Mouse (Mus musculus): ENCODE results near the gene Armc5. TPM values are rescaled to one million over a fixed set of nuclear protein-coding genes. Genes with fewer than 3 reads are reported as not detected.

The Armc5 gene
- 10 to 100 TPM; 18.6 to 20.1 TPM for total RNA-seq (2021)
- polyA plus RNA-seq (2012; rRNA removed), result 64.3 and 68.0 TPM in 2 replicates
- long read RNA-seq, transcript Armc5-201 (6 exons, 3,834 nt), result major isoform, 36 of 41 reads
- long read RNA-seq, partial matches to known transcripts, result 1 of 41 reads
- long read RNA-seq, other reads (novel, unspliced or antisense), result 4 of 41 reads

DNA sequence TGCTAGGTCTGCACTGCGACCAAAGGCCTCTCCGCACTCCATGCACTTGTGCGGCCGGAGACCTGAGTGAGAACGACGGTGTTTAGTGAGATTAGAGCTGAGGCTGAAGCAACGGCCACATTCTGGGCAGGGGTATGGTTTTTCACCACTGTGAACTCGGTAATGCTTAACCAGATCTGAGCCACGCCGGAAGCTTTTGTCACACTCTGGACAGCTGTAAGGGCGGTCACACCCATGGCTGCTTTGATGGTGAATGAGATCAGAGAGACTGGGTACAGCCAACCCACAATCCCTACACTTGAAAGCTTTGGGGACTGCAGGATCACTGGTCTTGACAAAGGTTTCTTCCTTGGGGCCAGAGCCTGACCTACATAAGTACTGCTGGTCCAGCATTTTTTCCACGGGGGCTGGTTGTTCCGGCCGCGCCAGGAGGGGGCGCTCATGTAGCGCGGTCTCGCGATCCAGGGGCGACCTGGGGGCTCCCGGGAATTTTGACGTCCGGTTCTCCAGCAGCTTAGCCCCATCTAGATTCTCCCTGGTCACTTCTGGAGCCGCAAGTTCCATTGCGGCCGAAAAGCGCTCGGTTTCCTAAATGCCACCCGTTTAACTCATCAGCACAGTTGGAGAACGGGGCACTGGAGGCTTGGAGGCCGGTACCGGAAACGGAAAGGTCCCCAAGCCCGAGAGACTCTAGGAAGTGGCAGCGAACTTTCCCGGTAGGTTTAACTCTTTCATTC lies at the start of gene Armc5:
Armc5 (plus strand) TSS at position 487 of the 737 bp plus-strand sequence.
- peak; percentile 90 for DNase-seq

GRCm38 (mm10) chr7:128201607-128202006 lies 35.5 kb upstream of the Armc5 start:
- no peak for DNase-seq

DNA sequence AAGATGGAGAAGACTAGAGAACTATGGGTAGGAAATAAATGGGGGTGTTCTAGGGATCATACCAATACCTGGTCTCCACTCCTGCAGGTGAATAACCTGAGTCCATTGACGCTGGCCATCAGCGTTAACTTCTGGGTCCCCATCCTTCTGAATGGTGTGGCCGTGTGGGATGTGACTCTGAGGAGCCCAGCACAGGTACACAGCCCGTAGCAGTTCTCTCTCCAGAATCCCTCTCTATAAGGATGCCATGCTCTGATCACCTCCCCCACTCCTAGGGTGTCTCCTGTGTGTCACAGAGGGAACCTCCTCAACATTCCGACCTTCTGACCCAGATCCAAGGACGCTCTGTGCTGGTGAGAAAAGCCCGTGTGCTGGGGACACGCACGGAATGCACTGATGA lies 34.1 kb upstream of the Armc5 start:
- no peak for DNase-seq

- no peak for DNase-seq
Measured at GRCm38 (mm10) chr7:128204179-128204578, 33.0 kb upstream of the Armc5 start.

DNA sequence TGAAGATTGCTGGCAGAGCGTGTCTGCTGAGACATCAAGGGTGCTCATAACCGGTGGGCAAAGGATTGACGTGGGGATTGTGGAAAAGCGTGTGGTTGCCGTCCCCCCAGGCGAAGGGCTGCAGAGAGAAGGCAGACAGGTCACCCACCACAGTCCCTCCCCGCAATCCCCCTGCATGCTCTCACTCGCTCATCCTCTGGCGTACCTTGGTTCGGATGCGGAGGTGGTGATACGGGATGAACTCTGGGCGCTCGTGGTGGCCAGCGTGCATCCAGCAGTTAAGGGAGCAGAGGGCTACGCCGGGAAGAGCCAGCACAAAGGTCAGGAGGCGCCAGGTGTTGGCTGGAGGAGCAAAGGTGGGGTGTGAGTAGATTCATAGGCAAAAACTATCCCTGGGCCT lies 31.4 kb upstream of the Armc5 start:
- no peak for DNase-seq

GRCm38 (mm10) chr7:128206152-128206551 lies 31.0 kb upstream of the Armc5 start, which contains the start of gene Cox6a2:
Gene Cox6a2 (minus strand): TSS chr7:128206387.
- DNase-seq, result no peak

DNA sequence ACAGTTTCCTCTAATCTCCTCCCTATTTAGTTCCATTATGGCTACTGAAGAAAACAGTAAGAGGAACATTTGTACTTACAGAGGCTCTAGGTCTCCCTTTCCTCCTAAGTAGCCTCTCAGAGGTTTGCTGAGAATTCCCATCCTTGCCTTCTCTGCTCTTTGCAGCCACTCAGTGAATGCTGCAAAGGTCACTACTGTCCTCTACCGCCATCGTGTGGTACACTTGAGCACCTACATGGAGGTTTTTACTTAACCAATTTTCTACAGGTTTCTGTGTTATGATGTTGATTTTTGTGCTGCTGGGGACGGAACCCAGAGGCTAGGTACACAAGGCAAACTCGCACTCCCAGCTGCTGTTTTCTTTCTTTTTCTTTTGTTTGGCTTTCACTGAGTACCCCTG lies 29.0 kb upstream of the Armc5 start:
- DNase-seq, result peak; percentile 46

- DNase-seq, result no peak
Measured at GRCm38 (mm10) chr7:128209826-128210225, 27.3 kb upstream of the Armc5 start.

DNA sequence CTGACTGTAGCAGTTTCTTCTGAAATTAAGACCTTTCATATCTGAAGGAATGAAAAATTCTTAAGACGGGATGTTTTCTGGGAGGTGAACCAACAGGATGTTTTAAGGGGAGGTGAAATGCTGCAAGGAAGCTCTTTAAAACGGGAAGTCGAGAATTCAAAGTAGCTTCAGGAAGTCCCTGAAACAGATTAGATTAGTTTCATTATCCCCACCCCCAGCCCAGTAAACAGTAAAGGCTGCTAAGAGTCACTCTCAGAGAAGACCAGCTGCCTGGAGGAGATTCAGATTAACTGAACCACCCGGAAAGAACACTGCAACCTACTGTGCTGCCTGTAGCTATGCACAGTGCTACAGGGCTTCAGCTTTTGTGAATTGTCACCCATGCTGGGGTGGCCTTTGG lies 17.2 kb upstream of the Armc5 start:
- DNase-seq, result no peak

DNA sequence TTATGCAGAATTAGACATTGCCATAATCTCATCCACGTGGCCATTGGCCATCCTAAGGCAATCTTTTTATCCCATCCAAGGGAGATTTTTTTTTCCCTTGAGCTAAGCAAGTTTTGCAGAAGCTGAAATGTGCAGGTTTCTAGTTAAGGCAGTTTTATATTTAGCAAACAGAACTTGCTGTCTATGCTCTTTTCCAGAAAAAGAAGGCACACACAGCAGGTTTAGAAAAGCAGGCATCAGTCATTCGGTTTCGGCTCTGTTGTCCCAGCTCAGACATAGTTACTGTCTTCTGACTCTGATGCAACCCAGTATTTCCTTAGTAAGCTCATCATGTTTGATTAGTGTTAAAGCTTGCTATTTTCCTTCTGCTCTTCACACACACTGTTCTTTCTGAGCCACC lies 16.2 kb upstream of the Armc5 start:
- DNase-seq, result no peak

- no peak for DNase-seq
Measured at GRCm38 (mm10) chr7:128231741-128232140, 5.4 kb upstream of the Armc5 start.

DNA sequence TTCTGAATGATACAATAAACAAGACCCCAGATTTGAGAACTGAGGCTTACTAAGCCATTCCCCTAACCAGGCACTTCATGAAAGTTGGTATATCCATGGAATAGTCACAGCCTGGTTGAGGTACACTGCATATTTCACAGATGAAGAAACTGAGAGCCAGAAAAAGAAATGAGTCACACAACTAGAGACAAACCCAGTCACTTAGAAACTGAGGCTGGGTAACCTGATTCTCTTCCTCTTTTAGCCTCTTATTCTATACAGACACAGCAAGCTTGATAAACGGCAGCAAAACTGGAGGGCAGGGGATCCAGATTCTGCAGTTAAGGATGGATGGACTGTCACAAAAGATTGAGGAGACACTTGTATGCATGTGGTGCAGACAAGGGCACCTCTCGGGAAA lies 2.3 kb upstream of the Armc5 start:
- no peak for DNase-seq

- peak; percentile 40 for DNase-seq
Measured at GRCm38 (mm10) chr7:128235481-128235880, 1.7 kb upstream of the Armc5 start.

DNA sequence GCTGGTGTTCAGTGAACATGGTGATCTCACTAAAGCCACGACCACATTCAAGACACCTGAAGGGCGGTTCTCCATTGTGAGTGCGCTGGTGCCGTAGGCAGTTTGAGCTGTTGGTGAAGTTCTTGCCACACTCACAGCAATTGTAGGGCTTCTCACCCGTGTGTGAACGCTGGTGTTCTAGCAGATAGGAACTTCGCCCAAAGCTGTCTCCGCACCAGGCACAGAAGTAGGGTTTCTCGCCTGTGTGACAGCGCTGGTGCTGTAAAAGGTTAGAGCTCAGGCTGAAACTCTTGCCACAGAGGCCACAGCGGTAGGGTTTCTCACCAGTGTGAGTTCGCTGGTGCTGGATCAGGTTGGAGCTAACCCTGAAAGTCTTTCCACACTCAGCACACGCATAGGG lies 716 bp upstream of the Armc5 start:
- no peak for DNase-seq

DNA sequence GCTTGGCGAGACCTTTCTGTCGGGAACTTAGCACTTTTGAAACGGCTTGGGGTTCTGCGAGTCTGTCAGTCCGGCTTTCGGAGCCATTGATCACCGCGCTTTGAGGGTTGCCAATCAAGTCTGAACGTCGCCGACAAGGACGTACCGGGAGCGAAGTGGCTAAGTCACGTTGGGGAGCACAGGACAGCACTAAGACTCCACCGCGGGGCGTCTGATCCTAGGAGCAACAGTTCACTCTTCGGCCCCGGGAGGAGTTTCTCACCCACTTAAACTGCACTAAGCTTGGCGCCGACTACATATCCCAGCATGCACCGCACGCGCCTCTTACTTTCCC lies 418 bp downstream of the Armc5 start:
- DNase-seq, result no peak

GRCm38 (mm10) chr7:128237927-128238778 lies 1.0 kb downstream of the Armc5 start, which contains the start of gene 9130023H24Rik:
Gene 9130023H24Rik (minus strand): TSS chr7:128238031.
- DNase-seq, result peak; percentile 100

GRCm38 (mm10) chr7:128238991-128239390 lies 1.8 kb downstream of the Armc5 start:
- DNase-seq, result no peak

GRCm38 (mm10) chr7:128240131-128240784 lies 3.1 kb downstream of the Armc5 start:
- DNase-seq, result no peak

GRCm38 (mm10) chr7:128242331-128242730 lies 5.2 kb downstream of the Armc5 start:
- no peak for DNase-seq

GRCm38 (mm10) chr7:128243921-128244320 lies 6.8 kb downstream of the Armc5 start:
- no peak for DNase-seq

GRCm38 (mm10) chr7:128244410-128245025 lies 7.4 kb downstream of the Armc5 start:
- DNase-seq, result no peak

- DNase-seq, result no peak
Measured at GRCm38 (mm10) chr7:128245547-128245946, 8.4 kb downstream of the Armc5 start.
